Mouse (Mus musculus) C2C12 (cell line): Measurements from ENCODE around the gene Runx2.
A peak's percentile ranks its signal among the peaks of the same experiment; 100 is the strongest.

Source experiments
- CTCF ChIP-seq: IDR thresholded peaks from one replicate; pipeline ENCODE4 v1.5.1; 2011; ENCODE audit not compliant: control insufficient read depth, insufficient read depth, insufficient read length
- FOSL1 ChIP-seq: IDR thresholded peaks from one replicate; pipeline ENCODE4 v1.8.0; 2011; ENCODE audit warnings: mild to moderate bottlenecking, low read length; ENCODE audit not compliant: poor library complexity, insufficient read depth, severe bottlenecking
- MAX ChIP-seq: IDR thresholded peaks from one replicate; pipeline ENCODE4 v1.6.1; 2011; ENCODE audit warnings: mild to moderate bottlenecking, control low read depth
- MYOD1 ChIP-seq: IDR thresholded peaks from one replicate; pipeline ENCODE4 v1.6.1; 2011; ENCODE audit warnings: low read depth; ENCODE audit not compliant: control insufficient read depth, insufficient read length
- MYOG ChIP-seq: IDR thresholded peaks from one replicate; pipeline ENCODE4 v1.6.1; 2011; ENCODE audit not compliant: control insufficient read depth, insufficient read length; ENCODE audit errors: extremely low read depth
- USF1 ChIP-seq: IDR thresholded peaks from one replicate; pipeline ENCODE4 v1.6.1; 2011; ENCODE audit warnings: low read depth, mild to moderate bottlenecking, control low read depth, moderate library complexity

DNA sequence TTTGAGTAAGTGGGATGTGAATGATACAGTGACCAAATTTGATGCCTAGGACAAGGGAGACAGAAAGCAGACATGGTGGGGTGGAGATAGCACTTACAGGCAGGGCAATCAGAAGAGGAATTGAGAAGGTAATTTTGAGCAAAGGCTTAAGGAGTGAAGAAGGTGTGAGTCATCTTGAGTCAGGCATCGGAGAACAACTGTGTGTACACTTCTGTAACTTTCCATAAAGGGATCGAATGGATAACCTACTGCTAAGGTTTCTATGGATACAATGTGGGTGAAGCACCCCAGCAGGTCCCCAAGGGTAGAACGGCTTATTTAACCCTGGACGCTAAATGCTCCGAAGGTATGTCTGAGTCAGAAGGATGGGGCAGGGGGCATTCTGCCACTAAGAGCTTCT, 312.4 kb downstream of the Runx2 start:
- TF ChIP-seq FOSL1 (peak; percentile 42), CTCF (no peak), MAX (no peak), MYOG (no peak), MYOD1 (peak; percentile 52), USF1 (no peak)
